Mouse (Mus musculus) intestine, postnatal 0 days (tissue): ENCODE data around the gene Slc16a5. TPM values are rescaled to one million over a fixed set of nuclear protein-coding genes. Genes with fewer than 3 reads are reported as not detected.

Experiments
- ATAC-seq: fragments of 200-750 bp; cut with Nextera tagmentation; 2 replicates; pipeline ENCODE4 v1.8.0; 2017; ENCODE audit warnings: mild to moderate bottlenecking, moderate TSS enrichment, moderate library complexity
- H3K27ac ChIP-seq: fragments of 300-500 bp; sonication (generic); 2 replicates; pipeline ENCODE4 v1.5.1; 2014; ENCODE audit warnings: mild to moderate bottlenecking, low read depth, low read length, moderate library complexity
- H3K27me3 ChIP-seq: fragments of 300-500 bp; sonication (generic); replicated peaks from 2 replicates; pipeline ENCODE4 v1.6.1; 2014; ENCODE audit warnings: low read length, mixed read lengths; ENCODE audit not compliant: control insufficient read depth, insufficient read depth
- H3K36me3 ChIP-seq: fragments of 300-500 bp; sonication (generic); 2 replicates; pipeline ENCODE4 v1.6.1; 2014; ENCODE audit warnings: mild to moderate bottlenecking, moderate library complexity; ENCODE audit not compliant: control insufficient read depth, insufficient read depth
- H3K4me1 ChIP-seq: fragments of 300-500 bp; sonication (generic); replicated peaks from 2 replicates; pipeline ENCODE4 v1.6.1; 2014; ENCODE audit warnings: antibody characterized with exemption, low read length, mixed read lengths; ENCODE audit not compliant: control insufficient read depth, insufficient read depth
- H3K4me2 ChIP-seq: fragments of 300-500 bp; sonication (generic); replicated peaks from 2 replicates; pipeline ENCODE4 v1.6.1; 2014; ENCODE audit warnings: low read depth, mild to moderate bottlenecking, moderate library complexity
- H3K4me3 ChIP-seq: fragments of 300-500 bp; sonication (generic); 2 replicates; pipeline ENCODE4 v1.5.1; 2014; ENCODE audit warnings: low read depth, low read length
- H3K9ac ChIP-seq: fragments of 300-500 bp; sonication (generic); 2 replicates; pipeline ENCODE4 v1.6.1; 2014; ENCODE audit warnings: mild to moderate bottlenecking, low read depth, low read length
- H3K9me3 ChIP-seq: fragments of 300-500 bp; sonication (generic); 2 replicates; pipeline ENCODE4 v1.6.1; 2016; ENCODE audit warnings: mixed run types; ENCODE audit not compliant: control insufficient read depth
- CTCF ChIP-seq: sonication (generic); IDR thresholded peaks from 2 replicates; pipeline ENCODE4 v1.5.1; 2016; ENCODE audit warnings: low read depth, mild to moderate bottlenecking, control low read depth, antibody characterized with exemption, moderate library complexity
- WGBS: fragments of 180-500 bp; shearing (Covaris S2); extraction: QIAGEN DNeasy Blood & Tissue Kit; methylation state at CpG from one replicate; pipeline ENCODE4 v1.1.7; 2014; 5-methylcytosine and 5-hydroxymethylcytosine counted together
- polyA plus RNA-seq: library from polyadenylated mRNA; unstranded; fragments of >200 nt; fragmentation: Nextera tagmentation; extraction: Ambion mirVana; gene quantifications from 2 replicates; pipeline ENCODE4 v1.2.1, GENCODE M21; 2015

Gene Slc16a5
- polyA plus RNA-seq, 1 experiment from 2014 or later = 3.0 TPM

GRCm38 (mm10) chr11:115457405-115457804 lies 4.9 kb upstream of the Slc16a5 start:
- H3K36me3 ChIP-seq = no peaks in the 10 kb centered on the region
- no peaks in the 10 kb centered on the region for H3K27me3 ChIP-seq
- no peak for ATAC-seq
- peaks cover 20% of the 10 kb centered on the region for H3K4me1 ChIP-seq
- H3K9me3 ChIP-seq = no peaks in the 10 kb centered on the region
- H3K27ac ChIP-seq = peak overlapping the region; percentile 54; the same call in 1 of the 2 replicates
- H3K4me3 ChIP-seq = no peak overlapping the region
- H3K9ac ChIP-seq = no peak overlapping the region
- no peak for TF ChIP-seq CTCF
- H3K4me2 ChIP-seq = no peak overlapping the region
- WGBS = 31% methylated on average over 6 of the region's 6 CpGs

GRCm38 (mm10) chr11:115460976-115461375 lies 1.3 kb upstream of the Slc16a5 start:
- no peak overlapping the region for H3K4me2 ChIP-seq
- ATAC-seq = no peak
- WGBS = 45% methylated on average over 8 of the region's 8 CpGs
- no peak overlapping the region for H3K27ac ChIP-seq
- no peaks in the 10 kb centered on the region for H3K27me3 ChIP-seq
- no peak overlapping the region for H3K9ac ChIP-seq
- no peaks in the 10 kb centered on the region for H3K36me3 ChIP-seq
- H3K4me1 ChIP-seq = peaks cover 20% of the 10 kb centered on the region; the same call in 1 of the 2 replicates
- TF ChIP-seq CTCF = no peak
- H3K4me3 ChIP-seq = no peak overlapping the region
- H3K9me3 ChIP-seq = no peaks in the 10 kb centered on the region

GRCm38 (mm10) chr11:115461846-115462242 lies 430 bp upstream of the Slc16a5 start:
- H3K27ac ChIP-seq = peak overlapping the region; percentile 50; the same call in 1 of the 2 replicates
- 37% methylated on average over 5 of the region's 5 CpGs for WGBS
- peaks cover 15% of the 10 kb centered on the region; the same call in 1 of the 2 replicates for H3K4me1 ChIP-seq
- no peak for ATAC-seq
- peak overlapping the region; percentile 44; the same call in 1 of the 2 replicates for H3K4me2 ChIP-seq
- H3K9me3 ChIP-seq = no peaks in the 10 kb centered on the region
- no peaks in the 10 kb centered on the region for H3K36me3 ChIP-seq
- no peaks in the 10 kb centered on the region for H3K27me3 ChIP-seq
- TF ChIP-seq CTCF = no peak
- no peak overlapping the region for H3K4me3 ChIP-seq
- H3K9ac ChIP-seq = no peak overlapping the region

- H3K4me2 ChIP-seq = peak overlapping the region; percentile 44
- 32% methylated on average over 11 of the region's 11 CpGs for WGBS
- peak; percentile 67 for ATAC-seq
- TF ChIP-seq CTCF = no peak
- H3K27me3 ChIP-seq = no peaks in the 10 kb centered on the region
- H3K4me3 ChIP-seq = no peak overlapping the region
- H3K4me1 ChIP-seq = peaks cover under 1% of the 10 kb centered on the region; the same call in 1 of the 2 replicates
- H3K36me3 ChIP-seq = no peaks in the 10 kb centered on the region
- H3K27ac ChIP-seq = no peak overlapping the region; the same call in 1 of the 2 replicates
- no peaks in the 10 kb centered on the region for H3K9me3 ChIP-seq
- no peak overlapping the region for H3K9ac ChIP-seq
These were observed 1.1 kb downstream of the Slc16a5 start for GRCm38 (mm10) chr11:115463397-115463796.

- no peak for ATAC-seq
- no peak overlapping the region for H3K4me2 ChIP-seq
- no peaks in the 10 kb centered on the region for H3K9me3 ChIP-seq
- no peak overlapping the region for H3K4me3 ChIP-seq
- no peaks in the 10 kb centered on the region for H3K27me3 ChIP-seq
- no peak for TF ChIP-seq CTCF
- no peaks in the 10 kb centered on the region for H3K36me3 ChIP-seq
- whole genome bisulfite sequencing = 89% methylated on average over 8 of the region's 8 CpGs
- H3K4me1 ChIP-seq = no peaks in the 10 kb centered on the region; the same call in 1 of the 2 replicates
- no peak overlapping the region for H3K27ac ChIP-seq
- H3K9ac ChIP-seq = no peak overlapping the region
These were observed 2.6 kb downstream of the Slc16a5 start for GRCm38 (mm10) chr11:115464851-115465250.

- Histone ChIP-seq H3K4me1 (no peaks in the 10 kb centered on the region; the same call in 1 of the 2 replicates), H3K4me3 (no peak overlapping the region), H3K4me2 (no peak overlapping the region), H3K36me3 (no peaks in the 10 kb centered on the region), H3K27ac (no peak overlapping the region), H3K27me3 (no peaks in the 10 kb centered on the region), H3K9ac (no peak overlapping the region), H3K9me3 (no peaks in the 10 kb centered on the region)
- 48% methylated on average over 4 of the region's 4 CpGs for WGBS
- no peak for ATAC-seq
- TF ChIP-seq CTCF = no peak
These were observed 4.9 kb downstream of the Slc16a5 start for GRCm38 (mm10) chr11:115467217-115467618.
